Mouse (Mus musculus) spleen, adult 2 months (tissue): Measurements from ENCODE around the gene Ckb. TPM values are rescaled to one million over a fixed set of nuclear protein-coding genes. Genes with fewer than 3 reads are reported as not detected.

Experiments
- DNase-seq, 2 experiments: peaks; one replicate each; pipeline versions ENCODE4 v3.0.0 to v3.0.0-alpha.2; 2012 to 2021; ENCODE audit warnings: low spot score in 2 of 2, low read depth in 1 of 2
- H3K27ac ChIP-seq: fragments of 200-500 bp; 2 replicates; pipeline ENCODE4 v1.5.1; 2012; ENCODE audit warnings: low read length, inconsistent platforms; ENCODE audit not compliant: insufficient read depth
- H3K27me3 ChIP-seq: fragments of 200-500 bp; 2 replicates; pipeline ENCODE4 v1.6.1; 2012; ENCODE audit warnings: mild to moderate bottlenecking, moderate library complexity, low read length, inconsistent platforms; ENCODE audit not compliant: control insufficient read depth, insufficient read depth
- H3K36me3 ChIP-seq: fragments of 200-500 bp; 2 replicates; pipeline ENCODE4 v1.6.1; 2012; ENCODE audit warnings: mild to moderate bottlenecking, low read length, inconsistent platforms; ENCODE audit not compliant: control insufficient read depth, insufficient read depth
- H3K4me1 ChIP-seq: fragments of 200-500 bp; 2 replicates; pipeline ENCODE4 v1.6.1; 2011; ENCODE audit warnings: inconsistent platforms; ENCODE audit not compliant: control insufficient read depth, insufficient read depth, insufficient read length
- H3K4me3 ChIP-seq: fragments of 200-500 bp; 2 replicates; pipeline ENCODE4 v1.5.1; 2011; ENCODE audit warnings: mild to moderate bottlenecking, inconsistent platforms; ENCODE audit not compliant: insufficient read depth, insufficient read length; ENCODE audit errors: extremely low read depth
- CTCF ChIP-seq: fragments of 200-500 bp; IDR thresholded peaks from 2 replicates; pipeline ENCODE4 v1.5.1; 2011; ENCODE audit warnings: mild to moderate bottlenecking, inconsistent platforms; ENCODE audit not compliant: insufficient read depth, insufficient read length, insufficient replicate concordance; ENCODE audit errors: extremely low read depth
- POLR2A ChIP-seq: fragments of 200-500 bp; IDR thresholded peaks from 2 replicates; pipeline ENCODE4 v1.6.1; 2011; ENCODE audit warnings: low read depth, low read length, inconsistent platforms
- WGBS: fragments of 180-500 bp; shearing (Covaris S2); methylation state at CpG from one replicate; pipeline ENCODE4 v1.1.7; 2018; 5-methylcytosine and 5-hydroxymethylcytosine counted together
- polyA plus RNA-seq: library from polyadenylated mRNA; depleted of rRNA; stranded (reverse); fragments of >200 nt; gene quantifications from 2 replicates; pipeline ENCODE4 v1.2.3, GENCODE M21; 2012; rRNA removed

The Ckb gene
- polyA plus RNA-seq, 1 experiment: 139 TPM

- DNase-seq: no peak
- H3K27me3 ChIP-seq: no peaks in the 10 kb centered on the region
- TF ChIP-seq POLR2A (no peak), CTCF (no peak)
- H3K27ac ChIP-seq: no peak overlapping the region
- WGBS: 91% methylated on average over 3 of the region's 3 CpGs
- no peak overlapping the region for H3K4me3 ChIP-seq
- H3K36me3 ChIP-seq: peaks cover 27% of the 10 kb centered on the region
- no peaks in the 10 kb centered on the region for H3K4me1 ChIP-seq
Measured at GRCm38 (mm10) chr12:111652953-111653352, 19.2 kb downstream of the Ckb start.

GRCm38 (mm10) chr12:111648061-111648645, 24.0 kb downstream of the Ckb start:
- no peak for TF ChIP-seq POLR2A
- TF ChIP-seq CTCF: peak; percentile 43; the same call in 1 of the 2 replicates
- peak in 1 of 2 experiments; percentile 34 for DNase-seq

More at GRCm38 (mm10) chr12:111648061-111648645, 24.0 kb downstream of the Ckb start:
- Histone ChIP-seq H3K4me1 (no peaks in the 10 kb centered on the region), H3K27me3 (no peaks in the 10 kb centered on the region), H3K4me3 (no peak overlapping the region), H3K36me3 (peaks cover 30% of the 10 kb centered on the region), H3K27ac (no peak overlapping the region)
- 63% methylated on average over 6 of the region's 6 CpGs for WGBS

Other genes with a start within 250 kb of the Ckb start
- gene Tnfaip2, start 229.9 kb downstream of the Ckb start, polyA plus RNA-seq: 46.4 and 51.9 TPM in 2 replicates
- gene Gm266, start 186.5 kb downstream of the Ckb start, polyA plus RNA-seq: 0.64 and 2.2 TPM in 2 replicates
- gene Eif5, start 134.3 kb downstream of the Ckb start, polyA plus RNA-seq: 72.9 and 100 TPM in 2 replicates
- gene Mark3, start 97.8 kb downstream of the Ckb start, polyA plus RNA-seq: 19.8 and 21.4 TPM in 2 replicates
- gene Trmt61a, start 5.8 kb upstream of the Ckb start, polyA plus RNA-seq: 40.6 and 48.1 TPM in 2 replicates
- 6.2 and 7.7 TPM in 2 replicates for gene Bag5, start 40.9 kb upstream of the Ckb start, polyA plus RNA-seq
- 22.2 and 33.3 TPM in 2 replicates for gene Apopt1, start 40.9 kb upstream of the Ckb start, polyA plus RNA-seq
- gene Klc1, start 86.5 kb upstream of the Ckb start, polyA plus RNA-seq: 43.5 and 46.4 TPM in 2 replicates
- 5.0 and 6.8 TPM in 2 replicates for gene Xrcc3, start 141.5 kb upstream of the Ckb start, polyA plus RNA-seq
- gene Zfyve21, start 141.8 kb upstream of the Ckb start, polyA plus RNA-seq: 13.3 and 14.7 TPM in 2 replicates
- gene Ppp1r13b, start 235.8 kb upstream of the Ckb start, polyA plus RNA-seq: 13.7 and 13.8 TPM in 2 replicates